Mouse (Mus musculus): ENCODE measurements around the gene Abhd12. TPM values are rescaled to one million over a fixed set of nuclear protein-coding genes. Genes with fewer than 3 reads are reported as not detected.
A peak's percentile ranks its signal among the peaks of the same experiment; 100 is the strongest.
"Not testable (repeated sequence)": the region's sequence is repeated elsewhere in the genome, so short reads cannot be mapped to it uniquely, and the experiment has no call there.

Abhd12 gene
- polyA plus RNA-seq, 1 experiment from 2014 or later = 41.5 TPM

DNA sequence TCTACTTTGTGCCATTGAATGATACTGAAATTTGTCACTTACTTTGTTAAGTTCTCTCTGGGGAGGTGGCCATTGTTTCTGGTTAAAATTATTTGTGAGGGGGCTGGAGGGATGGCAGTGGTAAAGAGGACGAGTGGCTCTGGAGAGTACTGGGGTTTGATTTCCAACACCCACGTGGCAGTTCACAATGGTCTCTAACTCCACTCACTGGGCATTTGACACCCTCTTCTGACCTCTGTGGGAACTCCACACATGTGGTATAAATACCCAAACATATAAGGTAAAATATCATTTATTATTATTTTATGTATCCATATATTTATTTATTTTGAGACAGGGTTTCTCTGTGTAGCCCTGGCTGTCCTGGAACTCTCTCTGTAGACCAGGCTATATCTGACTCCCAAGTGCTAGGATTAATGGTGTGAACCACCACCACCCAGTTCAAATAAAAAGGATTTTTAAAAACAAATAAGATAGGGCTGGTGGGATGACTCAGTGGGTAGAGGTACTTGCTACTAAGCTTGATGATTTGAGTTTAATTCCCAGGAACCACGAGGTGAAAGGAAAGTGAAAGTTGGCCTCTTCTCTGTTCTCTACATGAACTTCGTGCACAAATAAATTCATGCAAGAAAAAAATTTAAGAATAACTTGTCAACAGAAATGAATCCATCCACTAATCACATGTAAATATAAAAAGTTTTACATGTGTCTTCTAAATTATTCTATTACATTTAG is 10.4 kb upstream of the Abhd12 start:
- Histone ChIP-seq H3K36me3 (ENCODE audit: control insufficient read depth, insufficient read depth) (0 out of 2 replicates have a peak, but pooled peaks cover 5% of the 10 kb centered on the region), H3K9ac (ENCODE audit: low read depth, low read length) (no peak overlapping the region), H3K27me3 (replicated peaks; ENCODE audit: control insufficient read depth, insufficient read depth, low read length) (no peaks in the 10 kb centered on the region), H3K27ac (ENCODE audit: low read depth, low read length) (no peak overlapping the region), H3K9me3 (ENCODE audit: control insufficient read depth) (no peaks in the 10 kb centered on the region), H3K4me1 (replicated peaks; ENCODE audit: control insufficient read depth, insufficient read depth, low read length) (no peaks in the 10 kb centered on the region), H3K4me3 (ENCODE audit: low read depth, low read length) (no peak overlapping the region), H3K4me2 (replicated peaks; ENCODE audit: low read depth) (no peak overlapping the region)
- TF ChIP-seq CTCF (IDR thresholded peaks at IDR 0.05; ENCODE audit: low read depth) = no peak
- WGBS = 68% methylated on average over 4 of the region's 4 CpGs
- ATAC-seq = no peak

DNA sequence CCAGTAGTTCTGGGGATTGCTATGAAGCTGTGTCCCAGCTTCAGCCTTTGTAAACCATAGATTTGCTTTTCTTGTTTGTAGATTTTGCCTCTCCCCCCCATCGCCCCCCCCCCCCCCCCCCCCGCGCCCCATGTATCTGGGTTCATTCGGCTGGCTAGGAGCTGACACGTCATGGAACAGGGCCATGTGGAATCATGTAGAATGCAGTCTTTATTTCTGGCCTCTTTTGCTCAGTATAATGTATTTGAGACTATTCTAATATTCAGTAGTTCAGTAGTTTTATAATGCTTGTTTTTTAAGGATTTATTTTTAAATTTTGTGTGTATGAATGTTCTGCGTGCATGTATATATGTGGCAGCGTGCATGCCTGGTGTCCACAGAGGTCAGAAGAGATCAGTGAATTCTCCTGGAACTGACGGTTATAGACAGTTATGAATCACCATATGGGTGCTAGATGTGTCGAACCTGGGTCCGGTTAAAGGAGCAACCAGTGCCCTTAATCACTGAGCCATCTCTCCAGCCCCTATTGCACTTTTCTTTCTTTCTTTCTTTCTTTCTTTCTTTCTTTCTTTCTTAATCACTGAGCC is 5.8 kb upstream of the Abhd12 start:
- no peak for TF ChIP-seq CTCF (IDR thresholded peaks at IDR 0.05; ENCODE audit: low read depth)
- H3K4me3 ChIP-seq (ENCODE audit: low read depth, low read length) = peak overlapping the region; percentile 59
- peak overlapping the region; percentile 66 for H3K4me2 ChIP-seq (replicated peaks; ENCODE audit: low read depth)
- H3K9ac ChIP-seq (ENCODE audit: low read depth, low read length) = peak overlapping the region; percentile 45; the same call in 1 of the 2 replicates
- H3K9me3 ChIP-seq (ENCODE audit: control insufficient read depth) = no peaks in the 10 kb centered on the region
- no peak for ATAC-seq
- no peaks in the 10 kb centered on the region for H3K36me3 ChIP-seq (ENCODE audit: control insufficient read depth, insufficient read depth)
- H3K27me3 ChIP-seq (replicated peaks; ENCODE audit: control insufficient read depth, insufficient read depth, low read length) = no peaks in the 10 kb centered on the region
- no peak overlapping the region for H3K27ac ChIP-seq (ENCODE audit: low read depth, low read length)
- no peaks in the 10 kb centered on the region for H3K4me1 ChIP-seq (replicated peaks; ENCODE audit: control insufficient read depth, insufficient read depth, low read length)
- WGBS = 39% methylated on average over 8 of the region's 10 CpGs

DNA sequence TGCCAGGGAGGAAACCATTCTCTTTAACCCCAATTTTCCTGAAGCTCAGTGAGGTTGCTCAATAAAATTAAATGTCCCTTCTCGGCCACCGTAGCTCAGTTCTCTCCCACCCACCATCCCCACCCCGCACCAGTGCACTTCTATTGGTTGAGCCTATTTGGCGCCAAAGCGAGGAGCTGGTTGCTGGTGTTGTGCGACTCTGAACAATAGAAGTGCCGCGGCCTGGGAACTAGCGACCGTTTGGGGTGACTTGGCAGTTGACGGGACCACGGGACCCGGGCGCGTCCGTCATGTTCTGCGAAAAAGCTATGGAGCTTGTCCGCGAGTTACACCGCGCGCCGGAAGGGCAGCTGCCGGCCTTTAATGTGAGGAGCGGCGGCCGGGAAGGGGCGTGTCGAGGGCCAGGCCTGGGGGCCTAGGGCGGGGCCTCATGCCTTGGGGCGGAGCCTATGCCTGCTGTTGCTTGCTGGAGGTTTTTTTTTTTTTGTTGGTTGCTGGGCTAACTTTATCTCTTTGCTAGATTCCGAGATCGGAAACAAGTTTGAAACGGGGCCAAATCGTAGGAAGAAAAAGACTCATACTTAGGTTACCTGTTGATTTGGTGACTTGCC is 5.0 kb upstream of the Abhd12 start:
- no peak for TF ChIP-seq CTCF (IDR thresholded peaks at IDR 0.05; ENCODE audit: low read depth)
- WGBS = 0% methylated on average over 35 of the region's 35 CpGs
- peak; percentile 95 for ATAC-seq

DNA sequence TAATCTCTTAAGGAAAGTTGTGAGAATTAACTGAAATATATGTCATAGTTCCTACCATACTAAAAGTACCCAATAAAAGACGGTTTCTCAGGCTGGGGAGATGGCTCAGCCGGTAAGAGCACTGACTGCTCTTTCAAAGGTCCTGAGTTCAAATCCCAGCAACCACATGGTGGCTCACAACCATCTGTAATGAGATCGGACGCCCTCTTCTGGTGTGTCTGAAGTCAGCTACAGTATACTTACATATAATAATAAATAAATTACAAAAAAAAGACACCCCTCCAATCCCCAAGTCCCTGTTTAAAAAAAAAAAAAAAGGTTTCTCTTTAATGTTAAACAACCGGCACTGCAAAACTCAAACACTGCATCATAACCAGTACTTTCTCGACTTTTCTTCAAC is 4.3 kb upstream of the Abhd12 start:
- H3K27me3 ChIP-seq (replicated peaks; ENCODE audit: control insufficient read depth, insufficient read depth, low read length); H3K9me3 ChIP-seq (ENCODE audit: control insufficient read depth); H3K36me3 ChIP-seq (ENCODE audit: control insufficient read depth, insufficient read depth); H3K9ac ChIP-seq (ENCODE audit: low read depth, low read length); ATAC-seq; H3K4me1 ChIP-seq (replicated peaks; ENCODE audit: control insufficient read depth, insufficient read depth, low read length); H3K27ac ChIP-seq (ENCODE audit: low read depth, low read length): not testable (repeated sequence)
- 0 out of 2 replicates have a peak, but pooled peaks have one; percentile 7 for TF ChIP-seq CTCF (IDR thresholded peaks at IDR 0.05; ENCODE audit: low read depth)
- 41% methylated on average over 6 of the region's 6 CpGs for WGBS
- Histone ChIP-seq H3K4me2 (replicated peaks; ENCODE audit: low read depth) (peak overlapping the region; percentile 66), H3K4me3 (ENCODE audit: low read depth, low read length) (0 out of 2 replicates have a peak overlapping the region, but pooled peaks have one; percentile 59)

More for the DNA sequence above, 5.0 kb upstream of the Abhd12 start:
- Histone ChIP-seq H3K4me1 (replicated peaks; ENCODE audit: control insufficient read depth, insufficient read depth, low read length) (no peaks in the 10 kb centered on the region), H3K36me3 (ENCODE audit: control insufficient read depth, insufficient read depth) (no peaks in the 10 kb centered on the region), H3K27me3 (replicated peaks; ENCODE audit: control insufficient read depth, insufficient read depth, low read length) (no peaks in the 10 kb centered on the region), H3K9ac (ENCODE audit: low read depth, low read length) (peak overlapping the region; percentile 45; the same call in 1 of the 2 replicates), H3K9me3 (ENCODE audit: control insufficient read depth) (no peaks in the 10 kb centered on the region), H3K27ac (ENCODE audit: low read depth, low read length) (peak overlapping the region; percentile 62), H3K4me3 (ENCODE audit: low read depth, low read length) (peak overlapping the region; percentile 59), H3K4me2 (replicated peaks; ENCODE audit: low read depth) (peak overlapping the region; percentile 66)

DNA sequence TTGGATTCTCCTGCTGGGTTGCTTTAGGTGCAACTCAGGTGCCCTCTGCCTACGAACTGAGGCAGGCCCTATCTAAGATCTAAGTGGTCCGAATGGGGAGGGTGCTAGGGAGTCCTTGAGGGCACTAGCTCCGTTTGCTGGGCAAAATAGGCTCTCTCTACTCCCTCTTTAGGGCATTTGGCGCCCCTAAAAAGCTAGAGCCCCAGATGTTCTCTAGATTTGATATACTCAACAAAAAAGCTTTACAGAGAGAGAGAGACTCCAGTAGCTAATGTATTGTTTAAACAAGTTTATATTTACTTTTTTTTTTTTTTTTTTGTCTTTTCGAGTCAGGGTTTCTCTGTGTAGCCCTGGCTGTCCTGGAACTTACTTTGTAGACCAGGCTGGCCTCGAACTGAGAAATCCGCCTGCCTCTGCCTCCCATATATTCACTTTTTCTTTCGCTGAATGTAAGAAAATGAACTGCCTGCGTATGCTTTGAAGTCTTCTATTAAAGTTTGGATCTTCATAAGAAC is 452 bp upstream of the Abhd12 start, which contains the start of gene Gins1:
Gene Gins1 (plus strand): TSS at position 465 of the 515 bp plus-strand sequence.
- 34% methylated on average over 9 of the region's 9 CpGs for WGBS
- Histone ChIP-seq H3K27me3 (replicated peaks; ENCODE audit: control insufficient read depth, insufficient read depth, low read length) (no peaks in the 10 kb centered on the region), H3K4me1 (replicated peaks; ENCODE audit: control insufficient read depth, insufficient read depth, low read length) (no peaks in the 10 kb centered on the region), H3K4me2 (replicated peaks; ENCODE audit: low read depth) (peak within 1 kb of the TSS; percentile 97), H3K4me3 (ENCODE audit: low read depth, low read length) (peak within 1 kb of the TSS; percentile 81), H3K9ac (ENCODE audit: low read depth, low read length) (peak within 1 kb of the TSS; percentile 69), H3K36me3 (ENCODE audit: control insufficient read depth, insufficient read depth) (no peaks in the 10 kb centered on the region), H3K27ac (ENCODE audit: low read depth, low read length) (peak within 1 kb of the TSS; percentile 60), H3K9me3 (ENCODE audit: control insufficient read depth) (no peaks in the 10 kb centered on the region)
- ATAC-seq = peak; percentile 35
- no peak for TF ChIP-seq CTCF (IDR thresholded peaks at IDR 0.05; ENCODE audit: low read depth)

DNA sequence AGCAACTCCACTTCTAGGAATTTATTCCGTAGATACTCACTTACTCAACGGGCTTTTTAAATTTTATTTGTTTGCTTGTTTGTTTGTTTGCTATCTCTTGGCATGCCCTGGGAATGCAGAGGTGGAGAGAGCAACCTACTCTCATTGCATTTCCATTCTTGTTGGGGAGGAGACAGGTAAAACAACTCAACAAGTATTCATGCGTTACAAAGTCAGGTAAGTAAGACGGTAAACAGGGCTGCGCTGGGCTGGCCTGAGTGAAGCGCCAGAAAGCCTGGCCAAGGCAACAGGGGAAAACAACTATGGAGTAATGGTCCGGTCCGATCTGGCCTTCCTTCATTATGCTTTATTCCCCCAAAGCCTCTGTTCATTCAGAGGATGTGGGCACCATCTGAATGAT is 2.2 kb downstream of the Abhd12 start:
- no peaks in the 10 kb centered on the region for H3K9me3 ChIP-seq (ENCODE audit: control insufficient read depth)
- no peak for ATAC-seq
- no peak for TF ChIP-seq CTCF (IDR thresholded peaks at IDR 0.05; ENCODE audit: low read depth)
- H3K4me3 ChIP-seq (ENCODE audit: low read depth, low read length) = no peak overlapping the region
- H3K27me3 ChIP-seq (replicated peaks; ENCODE audit: control insufficient read depth, insufficient read depth, low read length) = no peaks in the 10 kb centered on the region
- H3K36me3 ChIP-seq (ENCODE audit: control insufficient read depth, insufficient read depth) = no peaks in the 10 kb centered on the region
- no peaks in the 10 kb centered on the region for H3K4me1 ChIP-seq (replicated peaks; ENCODE audit: control insufficient read depth, insufficient read depth, low read length)
- H3K4me2 ChIP-seq (replicated peaks; ENCODE audit: low read depth) = no peak overlapping the region
- H3K27ac ChIP-seq (ENCODE audit: low read depth, low read length) = no peak overlapping the region
- no peak overlapping the region for H3K9ac ChIP-seq (ENCODE audit: low read depth, low read length)
- whole genome bisulfite sequencing = 72% methylated on average over 8 of the region's 8 CpGs

All from intestine, postnatal 0 days (tissue).